Mouse (Mus musculus): ENCODE data around the gene Fdxr. TPM values are rescaled to one million over a fixed set of nuclear protein-coding genes. Genes with fewer than 3 reads are reported as not detected.

The Fdxr gene
- total RNA-seq, 2 experiments from 2014 or later: 9.7 to 23.9 TPM

GRCm38 (mm10) chr11:115271052-115271451, 5.8 kb downstream of the Fdxr start:
- no peak for ATAC-seq (replicated peaks; ENCODE audit: poor library complexity, severe bottlenecking)

- peak; percentile 50; the same call in 1 of the 2 replicates for ATAC-seq (replicated peaks; ENCODE audit: poor library complexity, severe bottlenecking)
Observed at GRCm38 (mm10) chr11:115270148-115270861, 6.5 kb downstream of the Fdxr start.

- no peak for ATAC-seq (replicated peaks; ENCODE audit: poor library complexity, severe bottlenecking)
Observed at GRCm38 (mm10) chr11:115269330-115270066, 7.4 kb downstream of the Fdxr start.

GRCm38 (mm10) chr11:115267958-115268357, 8.9 kb downstream of the Fdxr start:
- no peak for ATAC-seq (replicated peaks; ENCODE audit: poor library complexity, severe bottlenecking)

- ATAC-seq (replicated peaks; ENCODE audit: poor library complexity, severe bottlenecking): no peak
Observed at GRCm38 (mm10) chr11:115267061-115267883, 9.6 kb downstream of the Fdxr start, which contains the start of gene Grin2c. Gene Grin2c, minus strand, starts transcription at chr11:115267243.

- ATAC-seq (replicated peaks; ENCODE audit: poor library complexity, severe bottlenecking): no peak
Observed at GRCm38 (mm10) chr11:115266400-115266778, 10.5 kb downstream of the Fdxr start.

- ATAC-seq (replicated peaks; ENCODE audit: poor library complexity, severe bottlenecking): 0 out of 2 replicates have a peak, but pooled peaks have one; percentile 24
Observed at GRCm38 (mm10) chr11:115265771-115266399, 11.0 kb downstream of the Fdxr start.

GRCm38 (mm10) chr11:115264862-115265668, 11.8 kb downstream of the Fdxr start:
- peak; percentile 47; the same call in 1 of the 2 replicates for ATAC-seq (replicated peaks; ENCODE audit: poor library complexity, severe bottlenecking)

GRCm38 (mm10) chr11:115264136-115264861, 12.6 kb downstream of the Fdxr start:
- no peak for ATAC-seq (replicated peaks; ENCODE audit: poor library complexity, severe bottlenecking)

GRCm38 (mm10) chr11:115262954-115263353, 13.9 kb downstream of the Fdxr start:
- no peak for ATAC-seq (replicated peaks; ENCODE audit: poor library complexity, severe bottlenecking)

GRCm38 (mm10) chr11:115259134-115259533, 17.7 kb downstream of the Fdxr start:
- no peak for ATAC-seq (replicated peaks; ENCODE audit: poor library complexity, severe bottlenecking)

GRCm38 (mm10) chr11:115257775-115258510, 18.9 kb downstream of the Fdxr start:
- ATAC-seq (replicated peaks; ENCODE audit: poor library complexity, severe bottlenecking): peak; percentile 85

GRCm38 (mm10) chr11:115251258-115251657, 25.6 kb downstream of the Fdxr start:
- ATAC-seq (replicated peaks; ENCODE audit: poor library complexity, severe bottlenecking): no peak

- ATAC-seq (replicated peaks; ENCODE audit: poor library complexity, severe bottlenecking): peak; percentile 10; the same call in 1 of the 2 replicates
Observed at GRCm38 (mm10) chr11:115250405-115251090, 26.3 kb downstream of the Fdxr start.

GRCm38 (mm10) chr11:115249721-115250404, 27.0 kb downstream of the Fdxr start:
- ATAC-seq (replicated peaks; ENCODE audit: poor library complexity, severe bottlenecking): no peak

- 0 out of 2 replicates have a peak, but pooled peaks have one; percentile 15 for ATAC-seq (replicated peaks; ENCODE audit: poor library complexity, severe bottlenecking)
Observed at GRCm38 (mm10) chr11:115247945-115248344, 28.9 kb downstream of the Fdxr start.

- ATAC-seq (replicated peaks; ENCODE audit: poor library complexity, severe bottlenecking): no peak
Observed at GRCm38 (mm10) chr11:115247240-115247639, 29.6 kb downstream of the Fdxr start.

All from granulocyte monocyte progenitor cell, adult 5-6 weeks (primary cell).